Mouse (Mus musculus) MEL (cell line): ENCODE results near the gene Gm28053. TPM values are rescaled to one million over a fixed set of nuclear protein-coding genes. Genes with fewer than 3 reads are reported as not detected.

Source experiments
- DNase-seq: peaks from one replicate; pipeline ENCODE4 v3.0.0; 2011; ENCODE audit warnings: low read depth, low spot score
- H3K27ac ChIP-seq: 2 replicates; pipeline ENCODE4 v1.5.1; 2012; ENCODE audit warnings: low read depth, mild to moderate bottlenecking, control low read depth, low read length, moderate library complexity; ENCODE audit not compliant: control insufficient read depth
- H3K27me3 ChIP-seq, 2 experiments: fragments of 150-350 bp in 1 of 2; sonication (generic) in 1 of 2; 2 replicates each; pipeline ENCODE4 v1.6.1; 2012; ENCODE audit warnings: low read length in 2 of 2, mild to moderate bottlenecking in 2 of 2, improper control_type of control experiment in 1 of 2, moderate library complexity in 1 of 2; ENCODE audit not compliant: insufficient read depth in 2 of 2, control insufficient read depth in 1 of 2
- H3K36me3 ChIP-seq, 2 experiments: 2 replicates each; pipeline ENCODE4 v1.6.1; 2012 to 2014; ENCODE audit warnings: low read length in 2 of 2, improper control_type of control experiment in 1 of 2, inconsistent platforms in 1 of 2, mild to moderate bottlenecking in 1 of 2; ENCODE audit not compliant: insufficient read depth in 2 of 2, control insufficient read depth in 1 of 2
- H3K4me1 ChIP-seq, 2 experiments: fragments of 150-350 bp in 1 of 2; sonication (generic) in 1 of 2; 2 replicates each; pipeline ENCODE4 v1.6.1; 2012; ENCODE audit warnings: low read length in 2 of 2, improper control_type of control experiment in 1 of 2, mild to moderate bottlenecking in 1 of 2; ENCODE audit not compliant: insufficient read depth in 2 of 2, control insufficient read depth in 1 of 2
- H3K4me3 ChIP-seq, 2 experiments: fragments of 150-350 bp in 1 of 2; sonication (generic) in 1 of 2; 2 replicates each; pipeline ENCODE4 v1.5.1; 2012; ENCODE audit warnings: low read depth in 2 of 2, low read length in 2 of 2, mild to moderate bottlenecking in 2 of 2, moderate library complexity in 2 of 2, control low read depth in 1 of 2, improper control_type of control experiment in 1 of 2; ENCODE audit not compliant: control insufficient read depth in 1 of 2, insufficient read depth in 1 of 2
- H3K79me2 ChIP-seq: 2 replicates; pipeline ENCODE4 v1.6.1; 2012; ENCODE audit warnings: mild to moderate bottlenecking, low read length, moderate library complexity; ENCODE audit not compliant: control insufficient read depth, poor library complexity, insufficient read depth
- H3K9ac ChIP-seq: 2 replicates; pipeline ENCODE4 v1.6.1; 2012; ENCODE audit warnings: low read depth, mild to moderate bottlenecking, control low read depth, low read length, moderate library complexity; ENCODE audit not compliant: control insufficient read depth, poor library complexity, severe bottlenecking
- H3K9me3 ChIP-seq: fragments of 150-350 bp; sonication (generic); replicated peaks from 2 replicates; pipeline ENCODE4 v1.6.1; 2012; ENCODE audit warnings: mild to moderate bottlenecking, low read length, improper control_type of control experiment, moderate library complexity; ENCODE audit not compliant: insufficient read depth
- BHLHE40 ChIP-seq: IDR thresholded peaks from 2 replicates; pipeline ENCODE4 v1.6.1; 2012; ENCODE audit warnings: low read depth, mild to moderate bottlenecking, inconsistent platforms, low read length, improper control_type of control experiment, borderline replicate concordance
- CHD2 ChIP-seq: IDR thresholded peaks from 2 replicates; pipeline ENCODE4 v1.6.1; 2011; ENCODE audit warnings: low read length, improper control_type of control experiment
- CTCF ChIP-seq, 3 experiments: IDR thresholded peaks in 2 of 3; conservative IDR thresholded peaks in 1 of 3; 2 replicates each; pipeline ENCODE4 v1.5.1; 2011 to 2012; ENCODE audit warnings: low read length in 3 of 3, low read depth in 2 of 3, mild to moderate bottlenecking in 2 of 3, improper control_type of control experiment in 1 of 3, inconsistent platforms in 1 of 3, mixed read lengths in 1 of 3, moderate library complexity in 1 of 3; ENCODE audit not compliant: control insufficient read depth in 1 of 3, insufficient read depth in 1 of 3, poor library complexity in 1 of 3, severe bottlenecking in 1 of 3
- E2F4 ChIP-seq: IDR thresholded peaks from 2 replicates; pipeline ENCODE4 v1.6.1; 2011; ENCODE audit warnings: low read depth, low read length, improper control_type of control experiment, borderline replicate concordance
- ELF1 ChIP-seq: IDR thresholded peaks from 2 replicates; pipeline ENCODE4 v1.6.1; 2014; ENCODE audit warnings: low read depth, mild to moderate bottlenecking, inconsistent platforms, low read length, improper control_type of control experiment, moderate library complexity
- GATA1 ChIP-seq: IDR thresholded peaks from 2 replicates; pipeline ENCODE4 v1.6.1; 2011; ENCODE audit warnings: low read depth, low read length, improper control_type of control experiment
- MAFK ChIP-seq: IDR thresholded peaks from 2 replicates; pipeline ENCODE4 v1.6.1; 2011; ENCODE audit warnings: low read depth, mild to moderate bottlenecking, low read length, improper control_type of control experiment, borderline replicate concordance
- MAZ ChIP-seq: IDR thresholded peaks from 2 replicates; pipeline ENCODE4 v1.6.1; 2012; ENCODE audit warnings: low read depth, mild to moderate bottlenecking, inconsistent platforms, low read length, improper control_type of control experiment
- MXI1 ChIP-seq: IDR thresholded peaks from 2 replicates; pipeline ENCODE4 v1.6.1; 2011; ENCODE audit warnings: mild to moderate bottlenecking, low read depth, low read length, improper control_type of control experiment
- POLR2AphosphoS2 ChIP-seq: IDR thresholded peaks from 2 replicates; pipeline ENCODE4 v1.6.1; 2011; ENCODE audit warnings: low read length, improper control_type of control experiment
- POLR2AphosphoS5 ChIP-seq: IDR thresholded peaks from 2 replicates; pipeline ENCODE4 v1.6.1; 2012; ENCODE audit warnings: low read depth, borderline replicate concordance, mild to moderate bottlenecking, inconsistent platforms, low read length, moderate library complexity, mixed read lengths
- RAD21 ChIP-seq: IDR thresholded peaks from 2 replicates; pipeline ENCODE4 v1.6.1; 2011; ENCODE audit warnings: mild to moderate bottlenecking, low read depth, low read length, improper control_type of control experiment
- RCOR1 ChIP-seq: IDR thresholded peaks from 2 replicates; pipeline ENCODE4 v1.6.1; 2012; ENCODE audit warnings: low read depth, mild to moderate bottlenecking, inconsistent platforms, low read length, improper control_type of control experiment
- SMC3 ChIP-seq: IDR thresholded peaks from 2 replicates; pipeline ENCODE4 v1.6.1; 2011; ENCODE audit warnings: low read depth, low read length, improper control_type of control experiment
- TCF12 ChIP-seq: IDR thresholded peaks from 2 replicates; pipeline ENCODE4 v1.6.1; 2014; ENCODE audit warnings: low read depth, mild to moderate bottlenecking, inconsistent platforms, low read length, improper control_type of control experiment, moderate library complexity
- UBTF ChIP-seq: IDR thresholded peaks from 2 replicates; pipeline ENCODE4 v1.6.1; 2012; ENCODE audit warnings: low read depth, mild to moderate bottlenecking, inconsistent platforms, low read length, improper control_type of control experiment, moderate library complexity, borderline replicate concordance; ENCODE audit not compliant: insufficient read depth
- USF2 ChIP-seq, 2 experiments: IDR thresholded peaks; 2 replicates each; pipeline ENCODE4 v1.6.1; 2011 to 2012; ENCODE audit warnings: improper control_type of control experiment in 2 of 2, low read length in 2 of 2, borderline replicate concordance in 1 of 2, inconsistent platforms in 1 of 2, low read depth in 1 of 2, mild to moderate bottlenecking in 1 of 2; ENCODE audit not compliant: insufficient read depth in 1 of 2
- ZC3H11A ChIP-seq: IDR thresholded peaks from 2 replicates; pipeline ENCODE4 v1.6.1; 2012; ENCODE audit warnings: low read depth, mild to moderate bottlenecking, inconsistent platforms, low read length, improper control_type of control experiment
- ZKSCAN1 ChIP-seq: IDR thresholded peaks from 2 replicates; pipeline ENCODE4 v1.6.1; 2012; ENCODE audit warnings: low read depth, mild to moderate bottlenecking, inconsistent platforms, low read length, improper control_type of control experiment, moderate library complexity
- ZMIZ1 ChIP-seq: IDR thresholded peaks from 2 replicates; pipeline ENCODE4 v1.6.1; 2012; ENCODE audit warnings: low read depth, mild to moderate bottlenecking, inconsistent platforms, low read length, improper control_type of control experiment, moderate library complexity
- ZNF384 ChIP-seq: IDR thresholded peaks from 2 replicates; pipeline ENCODE4 v1.6.1; 2012; ENCODE audit warnings: low read depth, mild to moderate bottlenecking, inconsistent platforms, low read length, improper control_type of control experiment
- polyA plus RNA-seq, 2 experiments: library from polyadenylated mRNA; stranded (reverse) in 1 of 2; unstranded in 1 of 2; fragments of >175 nt in 1 of 2; fragments of >200 nt in 1 of 2; gene quantifications; 2 replicates each; pipeline versions ENCODE4 v1.2.1 to v1.2.4; 2012; ENCODE audit warnings: low replicate concordance in 2 of 2, low read depth in 1 of 2; ENCODE audit not compliant: insufficient read length in 2 of 2, insufficient read depth in 1 of 2, missing spikeins in 1 of 2
- total RNA-seq: library from RNA; depleted of rRNA; stranded (reverse); fragments of 300-350 nt; gene quantifications from 2 replicates; pipeline ENCODE4 v1.2.3, GENCODE M21; 2012

The Gm28053 gene
- total and polyA plus RNA-seq, 3 experiments = not detected

DNA sequence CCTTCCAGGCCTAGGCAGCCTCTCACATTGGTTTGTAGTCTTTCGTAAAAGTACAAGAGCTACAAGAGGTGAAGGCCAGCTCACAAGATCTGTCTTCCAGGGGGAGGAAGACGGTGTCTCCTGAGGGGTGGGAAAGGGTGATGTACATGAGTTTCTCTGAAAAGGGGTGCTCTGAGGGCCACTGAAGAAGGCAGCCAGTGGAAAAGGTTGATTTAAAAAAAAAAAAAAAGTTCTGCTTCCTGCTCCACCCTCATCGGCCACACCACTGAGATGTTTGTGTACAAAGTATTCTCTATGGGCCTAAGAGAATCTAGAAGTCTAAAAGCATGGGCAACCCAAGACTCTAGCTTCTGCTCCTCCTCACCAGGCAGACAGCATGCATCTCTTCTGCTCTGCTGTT is 52.3 kb downstream of the Gm28053 start, which contains the start of gene Gimap3:
TSS of gene Gimap3 (minus strand) at position 156 of the 400 bp plus-strand sequence.
- no peak within 1 kb of the TSS for H3K27ac ChIP-seq
- TF ChIP-seq POLR2AphosphoS5 = no peak
- no peak for TF ChIP-seq SMC3
- no peak for TF ChIP-seq MAFK
- no peak for TF ChIP-seq ZMIZ1
- no peak for TF ChIP-seq GATA1
- no peak for TF ChIP-seq ELF1
- TF ChIP-seq MAZ = no peak
- TF ChIP-seq ZKSCAN1 = no peak
- no peak for TF ChIP-seq BHLHE40
- TF ChIP-seq ZC3H11A = no peak
- no peak for TF ChIP-seq TCF12
- TF ChIP-seq RAD21 = no peak
- TF ChIP-seq POLR2AphosphoS2 = no peak
- TF ChIP-seq E2F4 = no peak
- no peak for TF ChIP-seq CHD2
- no peak for TF ChIP-seq MXI1
- DNase-seq = no peak

DNA sequence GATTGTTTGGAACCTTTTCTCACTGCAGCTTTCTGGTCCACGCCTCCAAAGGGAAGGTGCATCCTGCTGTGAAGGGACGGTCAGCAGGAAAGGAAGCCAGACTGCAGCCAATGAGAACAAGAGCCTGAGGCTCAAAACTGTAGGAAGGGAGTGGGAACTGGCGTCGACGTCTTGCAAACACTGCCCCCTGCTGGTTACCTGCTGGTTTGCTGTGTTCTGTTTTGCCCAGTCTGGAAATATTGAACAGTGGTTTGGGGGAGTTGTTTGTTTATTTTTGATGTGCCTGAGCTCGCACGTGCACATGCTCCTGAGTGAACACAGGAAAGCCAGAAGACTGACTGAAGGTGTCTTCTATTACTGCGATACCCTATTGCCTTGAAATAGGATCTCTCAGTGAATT is 53.6 kb downstream of the Gm28053 start:
- no peak overlapping the region for H3K4me3 ChIP-seq
- H3K79me2 ChIP-seq = no peaks in the 10 kb centered on the region
- H3K36me3 ChIP-seq = no peaks in the 10 kb centered on the region
- DNase-seq = peak; percentile 53
- H3K27ac ChIP-seq = no peak overlapping the region
- H3K9me3 ChIP-seq = no peaks in the 10 kb centered on the region
- no peak overlapping the region for H3K9ac ChIP-seq
- H3K4me1 ChIP-seq = no peaks in the 10 kb centered on the region
- H3K27me3 ChIP-seq = no peaks in the 10 kb centered on the region
- TF ChIP-seq USF2 (IDR thresholded peaks at IDR 0.05; ENCODE audit: borderline replicate concordance in 1 of 2, insufficient read depth in 1 of 2, low read depth in 1 of 2, low read length in 2 of 2) (no peak), RAD21 (peak; percentile 67), ELF1 (no peak), UBTF (no peak), ZNF384 (peak; percentile 35; the same call in 1 of the 2 replicates), RCOR1 (no peak), CTCF (IDR thresholded peaks at IDR 0.05 in 2 of 3, conservative IDR thresholded peaks at IDR 0.05 in 1 of 3; ENCODE audit: control insufficient read depth in 1 of 3, insufficient read depth in 1 of 3, low read depth in 2 of 3, low read length in 3 of 3, poor library complexity in 1 of 3, severe bottlenecking in 1 of 3) (peak; percentile 65 to 81 (median 76)), SMC3 (peak; percentile 76), TCF12 (no peak), MXI1 (no peak), ZC3H11A (peak; percentile 51)

More for the DNA sequence above, 52.3 kb downstream of the Gm28053 start, which contains the start of gene Gimap3:
- no peak within 1 kb of the TSS for H3K4me3 ChIP-seq
- H3K9me3 ChIP-seq = no peaks in the 10 kb centered on the region
- H3K27me3 ChIP-seq = no peaks in the 10 kb centered on the region
- no peaks in the 10 kb centered on the region for H3K36me3 ChIP-seq
- no peaks in the 10 kb centered on the region for H3K4me1 ChIP-seq
- no peaks in the 10 kb centered on the region for H3K79me2 ChIP-seq
- no peak within 1 kb of the TSS for H3K9ac ChIP-seq
